Mouse (Mus musculus) heart, embryonic 15.5 days (tissue): Measurements from ENCODE around the gene Gmppb. TPM values are rescaled to one million over a fixed set of nuclear protein-coding genes. Genes with fewer than 3 reads are reported as not detected.

Experiments
- ATAC-seq: fragments of 200-750 bp; cut with Nextera tagmentation; replicated peaks from 2 replicates; pipeline ENCODE4 v1.8.0; 2017; ENCODE audit warnings: low read depth, moderate TSS enrichment; ENCODE audit not compliant: insufficient number of reproducible peaks, insufficient read depth, low FRiP score
- H3K27ac ChIP-seq: fragments of 300-500 bp; sonication (generic); 2 replicates; pipeline ENCODE4 v1.5.1; 2015; ENCODE audit warnings: mild to moderate bottlenecking, inconsistent platforms
- H3K27me3 ChIP-seq: fragments of 300-500 bp; sonication (generic); 2 replicates; pipeline ENCODE4 v1.6.1; 2015; ENCODE audit warnings: inconsistent platforms
- H3K36me3 ChIP-seq: fragments of 300-500 bp; sonication (generic); 2 replicates; pipeline ENCODE4 v1.6.1; 2015; ENCODE audit warnings: mild to moderate bottlenecking, inconsistent platforms
- H3K4me1 ChIP-seq: fragments of 300-500 bp; sonication (generic); replicated peaks from 2 replicates; pipeline ENCODE4 v1.6.1; 2015; ENCODE audit warnings: inconsistent platforms
- H3K4me2 ChIP-seq: fragments of 300-500 bp; sonication (generic); 2 replicates; pipeline ENCODE4 v1.6.1; 2015; ENCODE audit warnings: inconsistent platforms, mild to moderate bottlenecking, moderate library complexity
- H3K4me3 ChIP-seq: fragments of 300-500 bp; sonication (generic); 2 replicates; pipeline ENCODE4 v1.5.1; 2015; ENCODE audit warnings: mild to moderate bottlenecking, inconsistent platforms
- H3K9ac ChIP-seq: fragments of 300-500 bp; sonication (generic); 2 replicates; pipeline ENCODE4 v1.6.1; 2015; ENCODE audit warnings: mild to moderate bottlenecking, inconsistent platforms
- H3K9me3 ChIP-seq: fragments of 300-500 bp; sonication (generic); replicated peaks from 2 replicates; pipeline ENCODE4 v1.6.1; 2016; ENCODE audit warnings: inconsistent platforms
- WGBS: fragments of 180-500 bp; shearing (Covaris S2); methylation state at CpG from one replicate; pipeline ENCODE4 v1.1.7; 2015; ENCODE audit warnings: mixed read lengths; 5-methylcytosine and 5-hydroxymethylcytosine counted together
- polyA plus RNA-seq: library from polyadenylated mRNA; unstranded; fragments of >200 nt; fragmentation: Nextera tagmentation; extraction: Ambion mirVana; gene quantifications from 2 replicates; pipeline ENCODE4 v1.2.1, GENCODE M21; 2015

The Gmppb gene
- polyA plus RNA-seq, 1 experiment from 2014 or later: 18.3 TPM

DNA sequence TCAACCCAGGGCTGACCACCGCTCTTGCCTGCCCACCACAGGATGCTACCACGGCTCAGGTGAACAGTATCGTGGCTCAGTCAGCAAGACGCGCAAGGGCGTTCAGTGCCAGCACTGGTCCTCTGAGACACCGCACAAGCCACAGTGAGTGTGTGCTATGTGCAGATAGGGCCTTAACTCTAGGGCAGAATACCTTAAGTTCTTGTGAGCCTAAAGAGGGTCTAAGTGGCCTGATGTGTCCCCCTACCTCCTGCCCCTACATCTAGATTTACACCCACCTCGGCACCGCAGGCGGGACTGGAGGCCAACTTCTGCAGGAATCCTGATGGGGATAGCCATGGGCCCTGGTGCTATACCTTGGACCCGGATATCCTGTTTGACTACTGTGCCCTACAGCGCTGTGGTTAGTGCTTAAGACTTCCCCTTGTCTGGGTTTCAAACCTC is 34.0 kb downstream of the Gmppb start, which contains the start of gene Rnf123:
Gene Rnf123, minus strand, starts transcription at position 359 of the 444 bp plus-strand sequence.
- peak within 1 kb of the TSS; percentile 14 for H3K4me3 ChIP-seq
- no peak for ATAC-seq
- no peak within 1 kb of the TSS for H3K27ac ChIP-seq

DNA sequence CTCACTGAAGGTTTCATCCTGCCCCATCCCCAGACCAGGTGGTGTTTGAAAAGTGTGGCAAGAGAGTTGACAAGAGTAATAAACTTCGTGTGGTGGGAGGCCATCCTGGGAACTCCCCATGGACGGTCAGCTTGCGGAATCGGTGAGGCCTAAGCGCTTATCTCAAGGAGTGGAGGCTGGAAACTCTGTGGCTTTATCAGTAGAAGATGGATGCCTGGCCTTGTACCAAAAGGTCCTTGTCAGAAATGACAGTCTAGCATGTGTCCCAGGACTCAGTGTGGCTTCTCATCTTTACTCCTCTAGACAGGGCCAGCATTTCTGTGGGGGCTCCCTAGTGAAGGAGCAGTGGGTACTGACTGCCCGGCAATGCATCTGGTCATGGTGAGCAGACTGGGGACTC is 34.5 kb downstream of the Gmppb start:
- Histone ChIP-seq H3K27ac (no peak overlapping the region), H3K4me3 (no peak overlapping the region)

More for the DNA sequence above, 34.0 kb downstream of the Gmppb start, which contains the start of gene Rnf123:
- Histone ChIP-seq H3K36me3 (peaks cover 34% of the 10 kb centered on the region), H3K9me3 (no peaks in the 10 kb centered on the region), H3K4me1 (peaks cover 26% of the 10 kb centered on the region), H3K27me3 (peaks cover 25% of the 10 kb centered on the region), H3K9ac (no peak within 1 kb of the TSS), H3K4me2 (peak within 1 kb of the TSS; percentile 40)
- 32% methylated on average over 12 of the region's 12 CpGs for WGBS

DNA sequence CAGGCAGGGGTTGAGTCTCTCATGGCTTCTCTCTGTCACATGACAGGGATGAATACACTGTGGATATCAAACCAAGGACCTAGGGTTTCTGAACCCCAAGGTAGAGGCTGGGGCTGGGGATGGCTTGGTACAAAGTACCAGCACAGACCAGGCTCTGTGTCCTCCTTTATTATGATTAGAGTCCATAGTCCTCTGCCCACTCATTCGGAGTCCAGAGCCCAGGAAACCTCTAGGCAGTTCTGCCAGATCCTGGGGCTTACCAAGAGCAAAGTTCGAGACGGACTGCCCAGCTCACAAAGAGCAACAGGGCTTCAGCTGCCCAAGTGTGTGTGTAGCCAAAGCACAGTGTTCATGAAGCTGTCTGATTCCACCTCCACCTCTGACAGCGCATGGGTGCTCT is 36.2 kb downstream of the Gmppb start:
- Histone ChIP-seq H3K27me3 (peaks cover 25% of the 10 kb centered on the region), H3K36me3 (peaks cover 53% of the 10 kb centered on the region), H3K4me3 (no peak overlapping the region), H3K4me1 (peaks cover 13% of the 10 kb centered on the region), H3K9me3 (no peaks in the 10 kb centered on the region), H3K27ac (no peak overlapping the region), H3K4me2 (no peak overlapping the region), H3K9ac (no peak overlapping the region)
- WGBS: 87% methylated on average over 4 of the region's 4 CpGs
- no peak for ATAC-seq

More for the DNA sequence above, 34.5 kb downstream of the Gmppb start:
- no peak overlapping the region for H3K4me2 ChIP-seq
- ATAC-seq: no peak
- H3K4me1 ChIP-seq: peaks cover 20% of the 10 kb centered on the region
- H3K36me3 ChIP-seq: peaks cover 39% of the 10 kb centered on the region
- H3K9ac ChIP-seq: no peak overlapping the region
- 47% methylated on average over 6 of the region's 6 CpGs for WGBS
- H3K27me3 ChIP-seq: peaks cover 25% of the 10 kb centered on the region
- no peaks in the 10 kb centered on the region for H3K9me3 ChIP-seq

DNA sequence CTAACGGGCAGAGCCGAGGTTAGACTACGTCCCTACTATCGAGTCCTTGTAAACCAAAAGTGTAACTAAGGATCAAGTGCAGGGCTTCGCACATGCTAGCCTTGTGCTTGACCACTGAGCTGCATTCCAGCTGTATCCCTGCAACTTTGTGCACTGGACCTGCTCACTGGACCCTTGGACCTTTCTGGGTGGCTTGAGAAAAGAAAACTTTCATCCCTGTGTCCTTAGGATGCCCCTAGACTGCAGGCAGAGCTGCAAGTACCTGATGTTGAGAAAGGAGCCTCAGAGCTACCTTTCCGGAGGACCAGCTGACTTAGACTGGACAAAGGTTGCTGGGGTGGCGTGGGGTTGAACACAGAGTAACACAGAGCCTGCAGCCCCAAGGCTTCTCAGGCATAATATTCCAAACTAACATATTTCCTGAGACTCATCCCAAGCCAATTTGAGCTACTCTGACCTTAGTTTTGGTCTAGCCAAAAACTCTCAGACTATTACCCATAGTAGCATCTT is 41.6 kb downstream of the Gmppb start:
- Histone ChIP-seq H3K4me1 (peaks cover 20% of the 10 kb centered on the region), H3K9me3 (no peaks in the 10 kb centered on the region), H3K4me2 (no peak overlapping the region), H3K4me3 (no peak overlapping the region), H3K36me3 (peaks cover 68% of the 10 kb centered on the region), H3K27me3 (no peaks in the 10 kb centered on the region), H3K9ac (no peak overlapping the region), H3K27ac (no peak overlapping the region)
- ATAC-seq: no peak
- WGBS: 92% methylated on average over 7 of the region's 7 CpGs

DNA sequence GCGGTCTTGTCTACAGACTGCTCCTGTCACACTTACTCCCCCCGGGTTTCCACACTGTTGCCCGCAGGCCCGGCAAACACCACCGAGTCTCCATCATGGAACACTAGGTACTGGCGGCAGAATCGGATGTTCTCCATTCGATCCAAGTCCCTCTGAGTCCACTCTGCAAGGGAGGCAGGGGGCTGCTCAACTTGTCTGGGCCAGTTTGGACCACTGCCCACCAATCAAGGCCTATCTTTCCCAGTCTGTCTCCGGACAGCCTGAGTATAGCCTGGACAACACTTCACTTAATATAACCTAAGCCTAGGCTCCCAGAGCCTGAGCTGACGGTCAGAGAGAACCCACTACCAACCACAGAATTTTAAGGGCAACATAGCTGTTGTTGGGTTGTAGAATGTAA is 44.5 kb downstream of the Gmppb start:
- H3K36me3 ChIP-seq: peaks cover 39% of the 10 kb centered on the region
- peak overlapping the region; percentile 98 for H3K4me2 ChIP-seq
- peak overlapping the region; percentile 86 for H3K9ac ChIP-seq
- 61% methylated on average over 10 of the region's 10 CpGs for WGBS
- peak overlapping the region; percentile 87 for H3K4me3 ChIP-seq
- no peaks in the 10 kb centered on the region for H3K27me3 ChIP-seq
- peaks cover 35% of the 10 kb centered on the region for H3K4me1 ChIP-seq
- peak overlapping the region; percentile 84 for H3K27ac ChIP-seq
- no peaks in the 10 kb centered on the region for H3K9me3 ChIP-seq
- no peak for ATAC-seq

DNA sequence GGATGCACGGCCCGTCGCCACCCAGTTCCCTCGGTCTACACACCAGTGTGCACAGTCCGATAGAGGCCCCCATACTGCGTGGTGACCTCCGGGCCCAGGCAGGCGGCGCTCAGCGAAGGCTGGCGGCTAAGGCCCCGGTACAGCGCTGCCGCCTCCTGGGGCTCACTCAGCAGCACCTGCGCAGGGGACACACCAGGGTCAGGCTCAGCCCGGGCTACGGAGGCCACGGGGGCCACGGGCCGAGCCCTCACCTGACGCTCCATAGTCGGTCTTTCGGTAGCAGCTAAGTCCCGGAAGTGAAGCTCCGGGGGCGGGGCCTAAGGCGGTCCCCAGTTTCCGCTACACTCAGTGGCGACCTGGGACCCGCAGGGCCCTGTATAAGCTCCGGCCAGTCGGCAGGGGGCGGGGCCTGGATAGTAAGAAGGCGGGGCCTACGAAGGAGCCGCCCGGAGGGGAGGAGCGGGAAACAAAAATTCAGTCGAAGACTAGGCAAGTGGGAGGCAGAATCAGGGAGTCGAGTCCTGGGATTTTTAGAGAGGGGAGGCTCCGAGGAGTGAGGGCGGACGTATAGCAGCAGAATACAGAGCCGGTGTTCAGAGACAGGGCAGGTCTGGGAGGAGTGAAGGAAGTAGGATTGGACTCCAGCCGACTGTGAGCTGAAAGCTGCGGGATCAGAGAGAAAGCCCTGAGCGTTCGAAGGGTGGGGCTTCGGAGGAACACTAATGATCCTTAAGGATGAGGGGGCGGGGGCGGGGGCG is 45.3 kb downstream of the Gmppb start, which contains the start of gene Apeh:
Gene Apeh, minus strand, starts transcription at position 423 of the 758 bp plus-strand sequence.
- peak within 1 kb of the TSS; percentile 87 for H3K4me3 ChIP-seq
- H3K4me2 ChIP-seq: peak within 1 kb of the TSS; percentile 98
- peak within 1 kb of the TSS; percentile 86 for H3K9ac ChIP-seq
- ATAC-seq: peak; percentile 93
- H3K4me1 ChIP-seq: peaks cover 35% of the 10 kb centered on the region
- no peaks in the 10 kb centered on the region for H3K27me3 ChIP-seq
- under 1% methylated on average over 52 of the region's 52 CpGs for WGBS
- peaks cover 33% of the 10 kb centered on the region for H3K36me3 ChIP-seq
- H3K9me3 ChIP-seq: no peaks in the 10 kb centered on the region
- peak within 1 kb of the TSS; percentile 84 for H3K27ac ChIP-seq

DNA sequence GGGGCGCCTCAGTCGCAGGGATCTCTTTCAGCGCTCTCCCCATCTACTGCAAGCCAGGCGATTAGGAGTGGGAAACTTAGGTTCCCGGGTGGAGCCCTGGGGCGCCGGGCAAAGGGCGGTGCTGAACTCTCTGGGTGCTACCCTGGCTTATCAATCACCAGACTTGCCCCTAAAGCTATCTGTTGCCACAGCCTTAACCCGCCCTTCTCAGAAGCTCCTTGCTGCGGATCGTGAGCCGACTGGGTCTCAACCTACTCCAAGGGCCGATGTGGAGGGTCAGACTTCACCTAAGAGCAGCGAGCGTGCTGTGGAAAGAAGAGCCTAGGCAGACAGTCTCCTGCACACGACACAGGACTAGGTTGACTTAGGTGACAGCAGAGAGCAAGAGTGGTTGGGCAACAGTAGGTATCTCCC is 46.0 kb downstream of the Gmppb start:
- Histone ChIP-seq H3K4me3 (peak overlapping the region; percentile 87), H3K27me3 (no peaks in the 10 kb centered on the region), H3K4me1 (peaks cover 35% of the 10 kb centered on the region), H3K27ac (peak overlapping the region; percentile 84), H3K9me3 (no peaks in the 10 kb centered on the region), H3K9ac (peak overlapping the region; percentile 86), H3K4me2 (peak overlapping the region; percentile 98), H3K36me3 (peaks cover 26% of the 10 kb centered on the region)
- 0 out of 2 replicates have a peak, but pooled peaks have one; percentile 10 for ATAC-seq
- WGBS: under 1% methylated on average over 16 of the region's 16 CpGs

DNA sequence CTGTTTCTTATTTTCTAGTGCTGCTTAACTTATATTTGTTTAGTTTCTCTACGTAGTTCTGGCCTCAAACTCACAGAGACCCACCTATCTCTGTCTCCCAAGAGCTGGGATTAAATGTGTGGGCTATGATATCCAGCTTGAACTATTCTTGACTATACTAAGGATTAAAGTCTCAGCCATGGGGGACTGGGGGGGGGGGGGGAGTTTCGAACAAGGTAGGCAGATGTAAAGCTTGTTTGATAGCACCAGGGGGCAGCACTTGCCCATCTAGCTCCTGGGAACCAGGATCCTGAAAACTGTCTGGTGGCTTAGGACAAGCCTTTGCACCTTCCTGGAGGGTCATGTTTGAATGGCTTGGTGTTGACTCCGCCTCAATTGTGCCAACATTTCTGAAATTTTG is 46.5 kb downstream of the Gmppb start:
- Histone ChIP-seq H3K4me3 (peak overlapping the region; percentile 87), H3K4me2 (peak overlapping the region; percentile 98), H3K9ac (peak overlapping the region; percentile 86; the same call in 1 of the 2 replicates), H3K27ac (peak overlapping the region; percentile 84), H3K36me3 (peaks cover 23% of the 10 kb centered on the region), H3K27me3 (no peaks in the 10 kb centered on the region), H3K4me1 (peaks cover 35% of the 10 kb centered on the region), H3K9me3 (no peaks in the 10 kb centered on the region)
- ATAC-seq: no peak
- WGBS: 13% methylated on average over 3 of the region's 3 CpGs

DNA sequence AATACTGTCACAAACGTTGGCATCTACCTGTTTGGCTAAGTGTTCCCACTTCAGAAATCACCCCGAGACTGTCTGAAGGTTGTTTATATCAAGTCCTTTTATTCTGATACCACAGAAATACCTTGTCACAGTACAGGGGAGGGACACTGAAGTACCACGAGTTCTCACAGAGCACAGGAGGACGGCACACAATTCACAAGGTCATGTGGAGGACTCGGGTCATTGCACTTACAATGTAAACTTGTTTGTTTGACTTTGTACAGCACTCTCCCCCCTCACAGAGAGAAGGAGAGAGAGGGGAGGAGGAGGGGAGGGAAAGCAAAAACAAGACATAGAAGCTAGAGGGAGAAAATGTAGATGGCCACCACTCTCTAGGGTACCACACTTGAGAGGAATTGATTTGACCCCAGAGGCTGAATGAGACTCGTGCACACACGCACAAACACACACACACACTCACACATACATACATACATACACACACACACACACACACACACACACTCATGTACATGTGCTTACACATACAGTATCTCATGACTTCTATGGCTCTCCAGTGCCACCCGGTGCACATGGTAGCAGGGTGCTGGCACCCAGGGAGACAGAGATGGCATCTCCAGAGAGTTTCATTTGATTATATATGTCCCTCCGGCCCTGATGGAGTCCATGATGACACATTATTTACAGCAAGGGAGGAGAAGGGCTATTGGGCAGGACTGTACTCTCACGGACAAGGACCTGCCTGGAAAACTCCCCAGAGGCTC is 47.1 kb downstream of the Gmppb start:
- Histone ChIP-seq H3K4me1 (peaks cover 35% of the 10 kb centered on the region), H3K27me3 (no peaks in the 10 kb centered on the region), H3K9me3 (no peaks in the 10 kb centered on the region), H3K4me2 (0 out of 2 replicates have a peak overlapping the region, but pooled peaks have one; percentile 98), H3K9ac (peak overlapping the region; percentile 5; the same call in 1 of the 2 replicates), H3K27ac (peak overlapping the region; percentile 35; the same call in 1 of the 2 replicates), H3K4me3 (no peak overlapping the region), H3K36me3 (peaks cover 17% of the 10 kb centered on the region)
- WGBS: 59% methylated on average over 10 of the region's 10 CpGs
- ATAC-seq: no peak

DNA sequence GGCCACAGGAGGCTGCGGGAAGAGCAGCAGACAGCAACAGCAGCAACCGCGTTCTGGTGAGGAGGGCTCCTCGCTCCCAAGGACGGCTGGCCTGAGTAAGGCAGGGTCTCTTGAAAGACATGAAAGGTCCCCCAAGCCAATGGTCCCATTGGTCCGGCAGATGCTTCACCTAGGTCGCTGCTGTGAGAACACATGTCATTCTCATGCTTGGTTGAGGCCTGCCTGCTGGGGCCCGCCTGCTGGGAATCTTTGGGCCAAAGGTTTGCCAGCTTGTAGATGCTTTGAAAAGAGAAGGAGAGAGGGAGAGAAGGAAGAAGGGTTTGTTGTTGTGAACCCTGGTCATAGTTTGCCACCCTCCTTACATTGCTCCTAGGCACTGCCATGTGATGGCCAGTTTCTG is 50.6 kb downstream of the Gmppb start:
- Histone ChIP-seq H3K4me2 (no peak overlapping the region), H3K27me3 (no peaks in the 10 kb centered on the region), H3K9me3 (no peaks in the 10 kb centered on the region), H3K9ac (no peak overlapping the region), H3K4me1 (peaks cover 24% of the 10 kb centered on the region), H3K27ac (no peak overlapping the region), H3K4me3 (no peak overlapping the region), H3K36me3 (no peaks in the 10 kb centered on the region)
- no peak for ATAC-seq
- WGBS: 86% methylated on average over 8 of the region's 8 CpGs
